Mouse (Mus musculus): ENCODE data around the gene Bspry.

GRCm38 (mm10) chr4:62480709-62481605 lies 1.1 kb downstream of the Bspry start:
- TF ChIP-seq CTCF (IDR thresholded peaks at IDR 0.05; ENCODE audit: insufficient read depth, low read depth, low read length) (no peak), POLR2A (IDR thresholded peaks at IDR 0.05; ENCODE audit: insufficient read depth, low read depth, low read length) (no peak)
